Mouse (Mus musculus) G1E (cell line): ENCODE results near the gene Lrrfip1. TPM values are rescaled to one million over a fixed set of nuclear protein-coding genes. Genes with fewer than 3 reads are reported as not detected.

Experiments used
- ATAC-seq: 2 replicates; pipeline ENCODE4 v1.8.0; 2016; ENCODE audit warnings: mild to moderate bottlenecking; ENCODE audit not compliant: insufficient number of reproducible peaks, poor library complexity, low FRiP score, severe bottlenecking; ENCODE audit errors: extremely low read depth
- DNase-seq: peaks from one replicate; pipeline ENCODE4 v3.0.0; 2012; ENCODE audit warnings: low spot score
- H3K27me3 ChIP-seq: 2 replicates; pipeline ENCODE4 v1.6.1; 2012; ENCODE audit warnings: mild to moderate bottlenecking, low read length, inconsistent platforms; ENCODE audit not compliant: insufficient read depth
- H3K36me3 ChIP-seq: replicated peaks from 2 replicates; pipeline ENCODE3; 2012; ENCODE audit warnings: mild to moderate bottlenecking, inconsistent platforms
- H3K4me1 ChIP-seq: 2 replicates; pipeline ENCODE4 v1.6.1; 2012; ENCODE audit warnings: low read depth, low read length, inconsistent platforms, mixed read lengths; ENCODE audit not compliant: insufficient read depth
- H3K4me3 ChIP-seq: 2 replicates; pipeline ENCODE4 v1.5.1; 2012; ENCODE audit warnings: low read depth, mild to moderate bottlenecking, inconsistent platforms, low read length, moderate library complexity, mixed read lengths
- H3K9me3 ChIP-seq: replicated peaks from 2 replicates; pipeline ENCODE4 v1.6.1; 2012; ENCODE audit warnings: inconsistent platforms
- CTCF ChIP-seq: IDR thresholded peaks from 2 replicates; pipeline ENCODE4 v1.5.1; 2012; ENCODE audit warnings: low read depth, low read length, inconsistent platforms, mixed read lengths
- GATA1 ChIP-seq: IDR thresholded peaks from 2 replicates; pipeline ENCODE4 v1.6.1; 2012; ENCODE audit warnings: borderline replicate concordance, low read length, inconsistent platforms, mixed read lengths
- GATA2 ChIP-seq: IDR thresholded peaks from 2 replicates; pipeline ENCODE4 v1.6.1; 2012; ENCODE audit warnings: low read depth, low read length, inconsistent platforms, borderline replicate concordance
- POLR2AphosphoS5 ChIP-seq: IDR thresholded peaks from 2 replicates; pipeline ENCODE4 v1.6.1; 2012; ENCODE audit warnings: low read depth, low read length, inconsistent platforms; ENCODE audit not compliant: insufficient replicate concordance
- TAL1 ChIP-seq: conservative IDR thresholded peaks from 2 replicates; pipeline ENCODE4 v1.6.1; 2012; ENCODE audit warnings: low read depth, low read length, inconsistent platforms, mixed read lengths
- polyA plus RNA-seq: library from polyadenylated mRNA; stranded (reverse); fragments of >175 nt; gene quantifications from 2 replicates; pipeline ENCODE4 v1.2.3, GENCODE M21; 2012
- total RNA-seq, 2 experiments: library from RNA; stranded (forward) in 1 of 2; stranded (reverse) in 1 of 2; fragments of 200-1000 nt in 1 of 2; fragments of >200 nt in 1 of 2; fragmentation: Nextera tagmentation in 1 of 2; gene quantifications; 2 replicates each; pipeline ENCODE4 v1.2.3; 2014 to 2017

The Lrrfip1 gene
- total and polyA plus RNA-seq, 3 experiments: 0.22 TPM; not detected in 2

GRCm38 (mm10) chr1:91071671-91072290, 73.2 kb downstream of the Lrrfip1 start:
- H3K36me3 ChIP-seq: no peaks in the 10 kb centered on the region
- H3K4me3 ChIP-seq: no peak overlapping the region
- no peaks in the 10 kb centered on the region for H3K4me1 ChIP-seq
- ATAC-seq (no peak), DNase-seq (no peak)
- peaks cover 79% of the 10 kb centered on the region for H3K9me3 ChIP-seq
- no peaks in the 10 kb centered on the region for H3K27me3 ChIP-seq
- TF ChIP-seq TAL1: no peak
- no peak for TF ChIP-seq GATA1
- no peak for TF ChIP-seq CTCF
- TF ChIP-seq POLR2AphosphoS5: no peak
- TF ChIP-seq GATA2: no peak

- Histone ChIP-seq H3K4me1 (no peaks in the 10 kb centered on the region), H3K27me3 (no peaks in the 10 kb centered on the region), H3K4me3 (no peak overlapping the region), H3K9me3 (peaks cover 80% of the 10 kb centered on the region), H3K36me3 (no peaks in the 10 kb centered on the region)
- DNase-seq (no peak), ATAC-seq (no peak)
- TF ChIP-seq CTCF (no peak), TAL1 (no peak), GATA1 (no peak), GATA2 (no peak), POLR2AphosphoS5 (no peak)
These were observed 78.4 kb downstream of the Lrrfip1 start for GRCm38 (mm10) chr1:91076946-91077345.

- Histone ChIP-seq H3K27me3 (no peaks in the 10 kb centered on the region), H3K36me3 (no peaks in the 10 kb centered on the region), H3K4me1 (no peaks in the 10 kb centered on the region), H3K9me3 (peaks cover 78% of the 10 kb centered on the region), H3K4me3 (no peak overlapping the region)
- DNase-seq: no peak
- TF ChIP-seq GATA2: no peak
- no peak for TF ChIP-seq POLR2AphosphoS5
- no peak for TF ChIP-seq TAL1
- no peak for TF ChIP-seq GATA1
- TF ChIP-seq CTCF: no peak
- no peak for ATAC-seq
These were observed 78.9 kb downstream of the Lrrfip1 start for GRCm38 (mm10) chr1:91077456-91077855.

- TF ChIP-seq POLR2AphosphoS5: no peak
- TF ChIP-seq GATA1: no peak
- TF ChIP-seq CTCF: no peak
- no peak for TF ChIP-seq TAL1
- no peak for TF ChIP-seq GATA2
- H3K36me3 ChIP-seq: no peaks in the 10 kb centered on the region
- DNase-seq: no peak
- no peak for ATAC-seq
- no peak overlapping the region for H3K4me3 ChIP-seq
- H3K4me1 ChIP-seq: no peaks in the 10 kb centered on the region
- H3K9me3 ChIP-seq: peaks cover 78% of the 10 kb centered on the region
- no peaks in the 10 kb centered on the region for H3K27me3 ChIP-seq
These were observed 79.4 kb downstream of the Lrrfip1 start for GRCm38 (mm10) chr1:91077980-91078379.

GRCm38 (mm10) chr1:91079740-91080422, 81.3 kb downstream of the Lrrfip1 start:
- no peak for ATAC-seq
- Histone ChIP-seq H3K4me1 (no peaks in the 10 kb centered on the region), H3K4me3 (no peak overlapping the region), H3K27me3 (no peaks in the 10 kb centered on the region), H3K9me3 (peaks cover 81% of the 10 kb centered on the region), H3K36me3 (no peaks in the 10 kb centered on the region)
- no peak for TF ChIP-seq CTCF
- no peak for TF ChIP-seq GATA2
- no peak for TF ChIP-seq TAL1
- no peak for TF ChIP-seq POLR2AphosphoS5
- no peak for TF ChIP-seq GATA1
- DNase-seq: no peak

GRCm38 (mm10) chr1:91080423-91080749, 81.8 kb downstream of the Lrrfip1 start:
- no peaks in the 10 kb centered on the region for H3K4me1 ChIP-seq
- no peak for DNase-seq
- H3K4me3 ChIP-seq: no peak overlapping the region
- H3K36me3 ChIP-seq: no peaks in the 10 kb centered on the region
- H3K27me3 ChIP-seq: no peaks in the 10 kb centered on the region
- no peak for ATAC-seq
- TF ChIP-seq CTCF: no peak
- TF ChIP-seq GATA2: no peak
- no peak for TF ChIP-seq POLR2AphosphoS5
- TF ChIP-seq GATA1: no peak
- TF ChIP-seq TAL1: no peak
- peaks cover 81% of the 10 kb centered on the region for H3K9me3 ChIP-seq

- no peaks in the 10 kb centered on the region for H3K27me3 ChIP-seq
- ATAC-seq (no peak), DNase-seq (no peak)
- TF ChIP-seq CTCF (no peak), GATA1 (no peak), GATA2 (no peak), POLR2AphosphoS5 (no peak), TAL1 (no peak)
- H3K9me3 ChIP-seq: peaks cover 79% of the 10 kb centered on the region
- no peaks in the 10 kb centered on the region for H3K36me3 ChIP-seq
- H3K4me3 ChIP-seq: no peak overlapping the region
- no peaks in the 10 kb centered on the region for H3K4me1 ChIP-seq
These were observed 85.8 kb downstream of the Lrrfip1 start for GRCm38 (mm10) chr1:91084374-91084773.
